Mouse (Mus musculus): ENCODE data around the gene S100a6. TPM values are rescaled to one million over a fixed set of nuclear protein-coding genes. Genes with fewer than 3 reads are reported as not detected.

Gene S100a6
- polyA plus RNA-seq, 1 experiment from 2014 or later = 24.1 TPM

GRCm38 (mm10) chr3:90668846-90669245 lies 56.2 kb downstream of the S100a6 start, which contains the start of gene S100a8:
Gene S100a8 (plus strand): TSS chr3:90668978.
- no peak within 1 kb of the TSS for H3K27ac ChIP-seq (replicated peaks)
- H3K4me1 ChIP-seq (replicated peaks) = no peaks in the 10 kb centered on the region
- no peak within 1 kb of the TSS for H3K9ac ChIP-seq
- H3K4me2 ChIP-seq = no peak within 1 kb of the TSS
- ATAC-seq (ENCODE audit: low FRiP score, low read depth) = no peak
- no peak within 1 kb of the TSS for H3K4me3 ChIP-seq
- no peaks in the 10 kb centered on the region for H3K27me3 ChIP-seq
- H3K36me3 ChIP-seq = no peaks in the 10 kb centered on the region
- no peaks in the 10 kb centered on the region for H3K9me3 ChIP-seq
- WGBS = 74% methylated on average over 8 of the region's 8 CpGs

Other genes with a start within 250 kb of the S100a6 start
- gene Slc27a3, start 222.9 kb upstream of the S100a6 start, polyA plus RNA-seq (2015; fragmentation: Nextera tagmentation; extraction: Ambion mirVana) = 31.4 and 34.1 TPM in 2 replicates
- 34.3 and 35.0 TPM in 2 replicates for gene Ints3, start 179.3 kb upstream of the S100a6 start, polyA plus RNA-seq (2015; fragmentation: Nextera tagmentation; extraction: Ambion mirVana)
- gene Npr1, start 147.0 kb upstream of the S100a6 start, polyA plus RNA-seq (2015; fragmentation: Nextera tagmentation; extraction: Ambion mirVana) = 2.4 and 2.8 TPM in 2 replicates
- gene Ilf2, start 136.8 kb upstream of the S100a6 start, polyA plus RNA-seq (2015; fragmentation: Nextera tagmentation; extraction: Ambion mirVana) = 231 and 240 TPM in 2 replicates
- gene Snapin, start 121.8 kb upstream of the S100a6 start, polyA plus RNA-seq (2015; fragmentation: Nextera tagmentation; extraction: Ambion mirVana) = 90.1 and 93.1 TPM in 2 replicates
- gene Chtop, start 103.4 kb upstream of the S100a6 start, polyA plus RNA-seq (2015; fragmentation: Nextera tagmentation; extraction: Ambion mirVana) = 173 and 176 TPM in 2 replicates
- 19.9 and 23.6 TPM in 2 replicates for gene S100a1, start 98.5 kb upstream of the S100a6 start, polyA plus RNA-seq (2015; fragmentation: Nextera tagmentation; extraction: Ambion mirVana)
- 11.8 and 13.9 TPM in 2 replicates for gene S100a13, start 98.4 kb upstream of the S100a6 start, polyA plus RNA-seq (2015; fragmentation: Nextera tagmentation; extraction: Ambion mirVana)
- 0.29 TPM in 1 of 2 replicates, not detected in the other for gene S100a14, start 86.0 kb upstream of the S100a6 start, polyA plus RNA-seq (2015; fragmentation: Nextera tagmentation; extraction: Ambion mirVana)
- gene S100a16, start 75.6 kb upstream of the S100a6 start, polyA plus RNA-seq (2015; fragmentation: Nextera tagmentation; extraction: Ambion mirVana) = 41.8 and 44.3 TPM in 2 replicates
- 1.4 and 2.7 TPM in 2 replicates for gene S100a3, start 52.3 kb upstream of the S100a6 start, polyA plus RNA-seq (2015; fragmentation: Nextera tagmentation; extraction: Ambion mirVana)
- not detected in 2 replicates for gene S100a2, start 22.6 kb upstream of the S100a6 start, polyA plus RNA-seq (2015; fragmentation: Nextera tagmentation; extraction: Ambion mirVana)
- not detected in 2 replicates for gene Gm42674, start 11.0 kb upstream of the S100a6 start, polyA plus RNA-seq (2015; fragmentation: Nextera tagmentation; extraction: Ambion mirVana)
- gene S100a4, start 9.1 kb upstream of the S100a6 start, polyA plus RNA-seq (2015; fragmentation: Nextera tagmentation; extraction: Ambion mirVana) = 1.0 and 1.2 TPM in 2 replicates
- not detected in 2 replicates for gene S100a5, start 4.4 kb upstream of the S100a6 start, polyA plus RNA-seq (2015; fragmentation: Nextera tagmentation; extraction: Ambion mirVana)
- gene S100a7a, start 41.1 kb downstream of the S100a6 start, polyA plus RNA-seq (2015; fragmentation: Nextera tagmentation; extraction: Ambion mirVana) = not detected in 2 replicates
- 7.4 and 7.5 TPM in 2 replicates for gene S100a8, start 56.1 kb downstream of the S100a6 start, polyA plus RNA-seq (2015; fragmentation: Nextera tagmentation; extraction: Ambion mirVana)
- gene S100a9, start 82.8 kb downstream of the S100a6 start, polyA plus RNA-seq (2015; fragmentation: Nextera tagmentation; extraction: Ambion mirVana) = 3.6 and 4.7 TPM in 2 replicates
- gene Pglyrp4, start 114.0 kb downstream of the S100a6 start, polyA plus RNA-seq (2015; fragmentation: Nextera tagmentation; extraction: Ambion mirVana) = not detected in 2 replicates
- not detected in 2 replicates for gene Gm5849, start 165.0 kb downstream of the S100a6 start, polyA plus RNA-seq (2015; fragmentation: Nextera tagmentation; extraction: Ambion mirVana)